Mouse (Mus musculus) stomach, embryonic 15.5 days (tissue): ENCODE measurements around the gene Medag. TPM values are rescaled to one million over a fixed set of nuclear protein-coding genes. Genes with fewer than 3 reads are reported as not detected.

Experiments
- ATAC-seq: fragments of 200-750 bp; cut with Nextera tagmentation; 2 replicates; pipeline ENCODE4 v1.8.0; 2017; ENCODE audit warnings: low read depth, moderate number of reproducible peaks, moderate TSS enrichment; ENCODE audit not compliant: insufficient read depth, low FRiP score
- H3K27ac ChIP-seq: fragments of 300-500 bp; sonication (generic); 2 replicates; pipeline ENCODE4 v1.5.1; 2015; ENCODE audit warnings: mild to moderate bottlenecking, inconsistent platforms
- H3K27me3 ChIP-seq: fragments of 300-500 bp; sonication (generic); replicated peaks from 2 replicates; pipeline ENCODE4 v1.6.1; 2015; ENCODE audit warnings: inconsistent platforms
- H3K36me3 ChIP-seq: fragments of 300-500 bp; sonication (generic); 2 replicates; pipeline ENCODE4 v1.6.1; 2015; ENCODE audit warnings: inconsistent platforms
- H3K4me1 ChIP-seq: fragments of 300-500 bp; sonication (generic); 2 replicates; pipeline ENCODE4 v1.6.1; 2015; ENCODE audit warnings: inconsistent platforms
- H3K4me2 ChIP-seq: fragments of 300-500 bp; sonication (generic); 2 replicates; pipeline ENCODE4 v1.6.1; 2015; ENCODE audit warnings: mild to moderate bottlenecking, inconsistent platforms
- H3K4me3 ChIP-seq: fragments of 300-500 bp; sonication (generic); replicated peaks from 2 replicates; pipeline ENCODE4 v1.5.1; 2015; ENCODE audit warnings: inconsistent platforms
- H3K9ac ChIP-seq: fragments of 300-500 bp; sonication (generic); 2 replicates; pipeline ENCODE4 v1.6.1; 2015; ENCODE audit warnings: inconsistent platforms
- H3K9me3 ChIP-seq: fragments of 300-500 bp; sonication (generic); 2 replicates; pipeline ENCODE4 v1.6.1; 2016; ENCODE audit warnings: inconsistent platforms
- WGBS: fragments of 180-500 bp; shearing (Covaris S2); methylation state at CpG from one replicate; pipeline ENCODE4 v1.1.7; 2015; 5-methylcytosine and 5-hydroxymethylcytosine counted together
- polyA plus RNA-seq: library from polyadenylated mRNA; unstranded; fragments of >200 nt; fragmentation: Nextera tagmentation; extraction: Ambion mirVana; gene quantifications from 2 replicates; pipeline ENCODE4 v1.2.1, GENCODE M21; 2015

Gene Medag
- polyA plus RNA-seq, 1 experiment from 2014 or later = 2.8 TPM

- H3K4me2 ChIP-seq = no peak overlapping the region
- 62% methylated on average over 5 of the region's 5 CpGs for WGBS
- ATAC-seq = no peak
Measured at GRCm38 (mm10) chr5:149386294-149386850, 25.2 kb upstream of the Medag start.

GRCm38 (mm10) chr5:149388947-149389346 lies 22.6 kb upstream of the Medag start:
- Histone ChIP-seq H3K36me3 (no peaks in the 10 kb centered on the region), H3K9me3 (no peaks in the 10 kb centered on the region), H3K4me2 (no peak overlapping the region), H3K4me1 (peaks cover 17% of the 10 kb centered on the region; the same call in 1 of the 2 replicates), H3K4me3 (no peak overlapping the region), H3K9ac (no peak overlapping the region), H3K27ac (no peak overlapping the region), H3K27me3 (no peaks in the 10 kb centered on the region)
- WGBS = 63% methylated on average over 5 of the region's 5 CpGs
- no peak for ATAC-seq

More at GRCm38 (mm10) chr5:149386294-149386850, 25.2 kb upstream of the Medag start:
- Histone ChIP-seq H3K9me3 (no peaks in the 10 kb centered on the region), H3K4me3 (no peak overlapping the region), H3K27ac (no peak overlapping the region), H3K27me3 (no peaks in the 10 kb centered on the region), H3K36me3 (no peaks in the 10 kb centered on the region), H3K4me1 (peaks cover 15% of the 10 kb centered on the region; the same call in 1 of the 2 replicates), H3K9ac (no peak overlapping the region)

- H3K4me1 ChIP-seq = peaks cover 17% of the 10 kb centered on the region; the same call in 1 of the 2 replicates
- no peak overlapping the region for H3K4me2 ChIP-seq
- peak overlapping the region; percentile 31; the same call in 1 of the 2 replicates for H3K27ac ChIP-seq
- no peak overlapping the region for H3K9ac ChIP-seq
- WGBS = 41% methylated on average over 11 of the region's 11 CpGs
- H3K36me3 ChIP-seq = no peaks in the 10 kb centered on the region
- peak; percentile 54; the same call in 1 of the 2 replicates for ATAC-seq
- no peaks in the 10 kb centered on the region for H3K9me3 ChIP-seq
- H3K4me3 ChIP-seq = no peak overlapping the region
- no peaks in the 10 kb centered on the region for H3K27me3 ChIP-seq
Measured at GRCm38 (mm10) chr5:149389548-149390211, 21.9 kb upstream of the Medag start.

- no peak for ATAC-seq
- Histone ChIP-seq H3K9me3 (no peaks in the 10 kb centered on the region), H3K27me3 (no peaks in the 10 kb centered on the region), H3K36me3 (no peaks in the 10 kb centered on the region), H3K4me1 (peaks cover 17% of the 10 kb centered on the region; the same call in 1 of the 2 replicates), H3K27ac (peak overlapping the region; percentile 48; the same call in 1 of the 2 replicates), H3K4me3 (no peak overlapping the region), H3K9ac (no peak overlapping the region), H3K4me2 (peak overlapping the region; percentile 25)
- WGBS = 7% methylated on average over 18 of the region's 18 CpGs
Measured at GRCm38 (mm10) chr5:149391574-149392375, 19.8 kb upstream of the Medag start.

GRCm38 (mm10) chr5:149392420-149392988 lies 19.0 kb upstream of the Medag start:
- H3K4me2 ChIP-seq = no peak overlapping the region
- 32% methylated on average over 6 of the region's 6 CpGs for WGBS

DNA sequence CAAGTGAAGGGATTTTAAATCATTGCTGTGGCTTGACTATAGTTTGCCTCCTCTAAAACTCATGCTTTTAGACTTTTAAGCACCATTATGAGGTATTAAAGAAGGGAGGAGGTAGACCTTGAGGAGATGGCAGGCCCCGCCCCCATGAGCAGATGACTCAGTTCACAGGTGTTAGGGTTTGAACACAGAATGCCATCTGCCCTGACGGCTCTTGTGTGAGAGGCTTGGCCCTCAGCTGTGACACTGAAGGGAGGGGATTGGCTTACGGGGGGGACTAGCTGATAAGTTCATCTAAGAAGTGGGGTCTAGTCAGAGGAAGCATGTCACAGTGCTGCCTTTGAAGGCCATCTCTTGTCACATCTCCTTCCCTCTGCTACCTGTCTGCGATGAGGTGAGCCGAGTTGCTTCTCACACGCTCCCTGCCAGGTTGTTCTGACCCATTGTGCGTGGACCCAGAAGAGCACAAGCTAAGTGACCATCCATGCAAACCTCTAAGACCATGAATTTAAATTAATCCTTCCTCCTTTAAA lies 10.0 kb upstream of the Medag start:
- H3K9ac ChIP-seq = no peak overlapping the region
- no peak for ATAC-seq
- no peak overlapping the region for H3K27ac ChIP-seq
- no peaks in the 10 kb centered on the region for H3K27me3 ChIP-seq
- H3K4me2 ChIP-seq = no peak overlapping the region
- 0 out of 2 replicates have a peak, but pooled peaks cover 7% of the 10 kb centered on the region for H3K4me1 ChIP-seq
- H3K36me3 ChIP-seq = no peaks in the 10 kb centered on the region
- no peaks in the 10 kb centered on the region for H3K9me3 ChIP-seq
- no peak overlapping the region for H3K4me3 ChIP-seq
- 86% methylated on average over 7 of the region's 7 CpGs for WGBS

More at GRCm38 (mm10) chr5:149392420-149392988, 19.0 kb upstream of the Medag start:
- H3K4me1 ChIP-seq = peaks cover 17% of the 10 kb centered on the region; the same call in 1 of the 2 replicates
- H3K27ac ChIP-seq = peak overlapping the region; percentile 48; the same call in 1 of the 2 replicates
- no peak for ATAC-seq
- no peaks in the 10 kb centered on the region for H3K9me3 ChIP-seq
- no peaks in the 10 kb centered on the region for H3K36me3 ChIP-seq
- no peak overlapping the region for H3K9ac ChIP-seq
- no peaks in the 10 kb centered on the region for H3K27me3 ChIP-seq
- no peak overlapping the region for H3K4me3 ChIP-seq

GRCm38 (mm10) chr5:149402029-149402428 lies 9.5 kb upstream of the Medag start:
- Histone ChIP-seq H3K36me3 (no peaks in the 10 kb centered on the region), H3K9me3 (no peaks in the 10 kb centered on the region), H3K4me1 (0 out of 2 replicates have a peak, but pooled peaks cover 7% of the 10 kb centered on the region), H3K27ac (no peak overlapping the region), H3K4me2 (no peak overlapping the region), H3K9ac (no peak overlapping the region), H3K4me3 (no peak overlapping the region), H3K27me3 (no peaks in the 10 kb centered on the region)
- ATAC-seq = no peak
- 64% methylated on average over 10 of the region's 10 CpGs for WGBS

- ATAC-seq = no peak
- Histone ChIP-seq H3K36me3 (no peaks in the 10 kb centered on the region), H3K27me3 (no peaks in the 10 kb centered on the region), H3K9ac (no peak overlapping the region), H3K4me2 (no peak overlapping the region), H3K4me1 (0 out of 2 replicates have a peak, but pooled peaks cover 7% of the 10 kb centered on the region), H3K27ac (no peak overlapping the region), H3K9me3 (no peaks in the 10 kb centered on the region), H3K4me3 (no peak overlapping the region)
- 50% methylated on average over 5 of the region's 5 CpGs for WGBS
Measured at GRCm38 (mm10) chr5:149403386-149403785, 8.2 kb upstream of the Medag start.

DNA sequence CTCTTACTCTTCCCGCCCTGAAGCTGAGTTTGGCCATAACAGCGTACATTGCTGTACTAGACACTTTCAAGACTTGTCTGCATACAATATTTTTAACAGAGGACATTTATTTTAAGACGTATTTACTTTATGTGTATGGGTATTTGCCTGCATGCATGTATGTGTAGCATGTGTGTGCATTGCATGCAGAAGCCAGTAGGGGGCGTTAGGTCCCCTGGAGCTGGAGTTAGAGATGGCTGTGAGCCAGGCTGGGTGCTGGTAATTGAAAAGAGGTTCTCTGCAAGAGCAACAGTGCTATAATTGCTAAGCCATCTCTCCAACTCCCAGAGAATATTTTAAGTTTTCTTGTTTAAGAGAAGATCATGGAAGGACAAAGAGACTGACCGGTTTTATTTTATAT lies 6.8 kb upstream of the Medag start:
- Histone ChIP-seq H3K9ac (no peak overlapping the region), H3K4me1 (0 out of 2 replicates have a peak, but pooled peaks cover 3% of the 10 kb centered on the region), H3K27ac (no peak overlapping the region), H3K4me2 (no peak overlapping the region), H3K27me3 (no peaks in the 10 kb centered on the region), H3K4me3 (no peak overlapping the region), H3K9me3 (no peaks in the 10 kb centered on the region), H3K36me3 (no peaks in the 10 kb centered on the region)
- ATAC-seq = no peak
- 73% methylated on average over 5 of the region's 5 CpGs for WGBS

- H3K4me1 ChIP-seq = peaks cover 12% of the 10 kb centered on the region
- 63% methylated on average over 8 of the region's 8 CpGs for WGBS
- H3K4me2 ChIP-seq = no peak overlapping the region
- H3K27me3 ChIP-seq = 0 out of 2 replicates have a peak, but pooled peaks cover 8% of the 10 kb centered on the region
- no peak overlapping the region for H3K27ac ChIP-seq
- no peak overlapping the region for H3K9ac ChIP-seq
- H3K9me3 ChIP-seq = no peaks in the 10 kb centered on the region
- no peaks in the 10 kb centered on the region for H3K36me3 ChIP-seq
- no peak overlapping the region for H3K4me3 ChIP-seq
- no peak for ATAC-seq
Measured at GRCm38 (mm10) chr5:149406791-149407276, 4.7 kb upstream of the Medag start.

DNA sequence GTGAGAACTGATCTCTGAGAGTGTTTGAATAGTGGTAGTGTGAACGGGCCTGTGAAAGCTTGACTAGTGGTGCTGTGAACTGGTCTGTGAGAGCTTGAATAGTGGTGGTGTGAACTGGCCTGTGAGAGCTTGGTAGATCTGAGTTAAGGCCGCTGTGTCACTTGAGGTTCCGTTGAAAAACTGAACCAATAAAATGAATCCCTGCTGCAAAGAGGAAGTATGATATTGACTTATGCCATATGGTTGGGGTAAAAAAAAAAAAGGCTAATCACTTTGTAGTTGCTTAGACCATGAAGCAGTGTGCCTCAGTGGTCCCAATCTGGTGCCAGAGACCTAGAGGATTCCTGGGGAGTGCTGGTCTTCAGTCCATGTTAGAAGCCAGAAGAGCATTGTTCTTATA lies 2.0 kb upstream of the Medag start:
- no peak overlapping the region for H3K27ac ChIP-seq
- H3K9me3 ChIP-seq = no peaks in the 10 kb centered on the region
- 85% methylated on average over 3 of the region's 3 CpGs for WGBS
- H3K9ac ChIP-seq = no peak overlapping the region
- H3K27me3 ChIP-seq = 0 out of 2 replicates have a peak, but pooled peaks cover 8% of the 10 kb centered on the region
- H3K36me3 ChIP-seq = no peaks in the 10 kb centered on the region
- H3K4me3 ChIP-seq = no peak overlapping the region
- no peak for ATAC-seq
- peaks cover 13% of the 10 kb centered on the region for H3K4me1 ChIP-seq
- H3K4me2 ChIP-seq = no peak overlapping the region
